Mouse (Mus musculus): ENCODE measurements at regions not wholly inside any gene's neighbourhood (a gene's known extent, or its start where the extent isn't known, plus 50 kb on each side); places are given as distances from the start of the nearest gene placed in this dataset.
"Not testable (repeated sequence)": the region's sequence is repeated elsewhere in the genome, so short reads cannot be mapped to it uniquely, and the experiment has no call there.

GRCm38 (mm10) chr8:34628221-34628620, 516.7 kb upstream of the Gm10131 start:
- not testable (repeated sequence) for DNase-seq (ENCODE audit: low read depth, low spot score)

DNA sequence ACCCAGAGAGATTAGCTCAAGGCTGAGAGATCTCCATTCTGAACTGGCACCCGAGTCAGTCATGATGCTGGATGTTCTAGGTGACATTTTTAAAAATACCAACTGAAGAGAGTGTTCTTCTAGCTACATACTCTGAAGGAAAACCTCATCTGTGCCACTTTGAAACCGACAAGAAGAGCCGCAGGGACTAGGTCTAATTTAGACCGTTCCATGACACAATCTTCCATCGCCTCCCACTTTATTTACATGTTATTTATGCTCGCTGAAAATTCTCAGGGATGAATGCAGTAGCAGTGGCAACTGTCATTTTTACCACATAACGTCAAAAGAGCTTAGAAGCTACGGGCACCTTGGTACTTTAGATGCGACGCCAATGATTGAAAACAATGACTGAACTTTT, 514.1 kb upstream of the Gm10131 start:
- DNase-seq (ENCODE audit: low read depth, low spot score): peak; percentile 52

DNA sequence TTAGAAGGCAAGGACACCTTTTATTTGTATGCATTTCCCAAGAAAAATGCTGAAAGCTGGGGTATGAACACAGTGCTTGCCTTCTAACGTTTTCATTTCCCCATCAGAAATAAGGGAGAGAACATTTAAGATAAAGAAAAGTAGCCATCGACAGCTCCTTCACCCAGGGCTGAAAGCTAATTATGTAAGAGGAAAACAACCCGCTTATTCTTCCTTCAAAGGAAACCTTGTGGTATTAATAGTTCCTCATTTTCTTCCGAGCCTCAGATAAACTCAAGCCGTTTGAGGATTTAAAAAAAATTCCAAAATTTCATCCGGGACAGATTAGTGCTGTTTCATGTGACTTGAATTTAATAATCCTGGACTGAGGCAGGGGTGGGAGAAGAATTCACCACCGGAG, 512.2 kb upstream of the Gm10131 start:
- no peak for DNase-seq (ENCODE audit: low read depth, low spot score)

- DNase-seq (ENCODE audit: low read depth, low spot score): peak; percentile 45
Measured at GRCm38 (mm10) chr8:34622177-34623114, 510.9 kb upstream of the Gm10131 start.

- no peak for DNase-seq (ENCODE audit: low read depth, low spot score)
Measured at GRCm38 (mm10) chr8:34618046-34618445, 506.5 kb upstream of the Gm10131 start.

- no peak for DNase-seq (ENCODE audit: low read depth, low spot score)
Measured at GRCm38 (mm10) chr8:34614987-34615386, 503.4 kb upstream of the Gm10131 start.

- peak; percentile 15 for DNase-seq (ENCODE audit: low read depth, low spot score)
Measured at GRCm38 (mm10) chr8:34614031-34614526, 502.5 kb upstream of the Gm10131 start.

GRCm38 (mm10) chr8:34613138-34613537, 501.6 kb upstream of the Gm10131 start:
- peak; percentile 91 for DNase-seq (ENCODE audit: low read depth, low spot score)

GRCm38 (mm10) chr8:34612396-34612795, 500.9 kb upstream of the Gm10131 start:
- peak; percentile 61 for DNase-seq (ENCODE audit: low read depth, low spot score)

DNA sequence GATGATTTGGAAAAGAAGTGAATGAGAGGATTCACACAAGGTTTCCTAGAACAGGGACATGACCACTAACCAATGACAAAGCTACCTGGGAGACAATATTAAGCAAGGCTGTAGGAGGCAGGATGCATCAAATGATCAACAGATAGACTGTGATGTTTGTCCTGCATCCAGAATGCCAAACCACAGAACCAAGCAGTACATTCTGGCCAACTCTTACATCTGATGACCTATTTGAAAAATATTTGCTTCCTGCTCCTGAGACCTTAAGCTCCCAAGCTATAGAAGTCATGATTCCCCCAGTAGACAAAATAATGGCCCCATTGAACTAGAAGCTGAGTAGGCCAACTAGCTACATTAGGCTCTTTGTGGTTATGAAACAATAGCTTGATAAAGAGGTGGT, 498.6 kb upstream of the Gm10131 start:
- DNase-seq (ENCODE audit: low read depth, low spot score): no peak

GRCm38 (mm10) chr8:34607426-34607825, 495.9 kb upstream of the Gm10131 start:
- DNase-seq (ENCODE audit: low read depth, low spot score): no peak

GRCm38 (mm10) chr8:34605031-34605430, 493.5 kb upstream of the Gm10131 start:
- DNase-seq (ENCODE audit: low read depth, low spot score): no peak

GRCm38 (mm10) chr8:34604581-34604980, 493.0 kb upstream of the Gm10131 start:
- no peak for DNase-seq (ENCODE audit: low read depth, low spot score)

DNA sequence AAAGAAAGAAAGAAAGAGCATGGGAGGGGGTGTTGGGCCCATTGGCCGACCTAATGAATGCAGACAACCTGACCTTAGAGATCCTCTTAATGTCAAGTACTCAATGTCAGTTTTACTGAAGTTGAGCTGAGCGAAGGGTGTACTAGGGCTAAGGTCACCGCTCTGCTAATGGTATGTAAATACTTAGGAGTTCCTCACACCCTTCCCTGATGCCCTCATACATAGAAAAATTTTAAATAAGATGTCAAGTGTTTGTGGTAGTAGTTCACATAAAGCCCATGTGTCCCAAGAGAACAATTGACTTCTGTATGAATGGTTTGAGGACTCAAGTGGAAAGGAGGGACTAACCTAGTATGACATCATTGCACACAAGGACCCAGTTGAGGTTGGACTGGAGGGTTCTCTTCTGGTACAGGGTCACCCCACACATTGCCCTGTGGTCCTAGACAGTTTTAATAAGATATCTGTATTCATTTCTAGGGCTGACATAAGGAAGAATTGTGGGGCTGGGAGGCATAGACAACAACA, 490.0 kb upstream of the Gm10131 start:
- no peak for DNase-seq (ENCODE audit: low read depth, low spot score)

GRCm38 (mm10) chr8:34600880-34601279, 489.3 kb upstream of the Gm10131 start:
- DNase-seq (ENCODE audit: low read depth, low spot score): peak; percentile 12

GRCm38 (mm10) chr8:34596593-34596992, 485.1 kb upstream of the Gm10131 start:
- DNase-seq (ENCODE audit: low read depth, low spot score): peak; percentile 47

- DNase-seq (ENCODE audit: low read depth, low spot score): peak; percentile 61
Measured at GRCm38 (mm10) chr8:34590976-34591749, 479.6 kb upstream of the Gm10131 start.

DNA sequence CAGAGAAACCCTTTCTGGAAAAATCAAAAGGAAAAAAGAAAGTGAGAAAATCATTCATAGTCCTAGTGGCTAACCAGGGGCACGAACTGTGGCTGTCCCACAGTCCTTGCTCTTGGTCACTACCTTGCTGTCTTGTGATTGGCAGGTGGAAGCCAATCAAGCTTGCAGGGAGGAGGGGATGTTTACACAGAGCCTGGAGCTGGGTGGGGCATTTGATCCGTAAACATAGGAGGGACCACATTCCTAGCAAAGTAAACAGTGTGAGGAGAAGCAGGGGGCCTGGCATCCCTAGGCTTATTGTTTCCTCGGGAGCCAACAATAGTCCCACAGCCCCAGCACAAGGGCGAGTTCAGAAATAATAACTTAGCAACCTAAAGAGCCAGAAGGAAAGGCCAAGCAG, 466.5 kb upstream of the Gm10131 start:
- DNase-seq (ENCODE audit: low read depth, low spot score): no peak

GRCm38 (mm10) chr8:34574009-34574408, 462.5 kb upstream of the Gm10131 start:
- no peak for DNase-seq (ENCODE audit: low read depth, low spot score)

GRCm38 (mm10) chr8:34573007-34573881, 461.7 kb upstream of the Gm10131 start:
- DNase-seq (ENCODE audit: low read depth, low spot score): no peak

DNA sequence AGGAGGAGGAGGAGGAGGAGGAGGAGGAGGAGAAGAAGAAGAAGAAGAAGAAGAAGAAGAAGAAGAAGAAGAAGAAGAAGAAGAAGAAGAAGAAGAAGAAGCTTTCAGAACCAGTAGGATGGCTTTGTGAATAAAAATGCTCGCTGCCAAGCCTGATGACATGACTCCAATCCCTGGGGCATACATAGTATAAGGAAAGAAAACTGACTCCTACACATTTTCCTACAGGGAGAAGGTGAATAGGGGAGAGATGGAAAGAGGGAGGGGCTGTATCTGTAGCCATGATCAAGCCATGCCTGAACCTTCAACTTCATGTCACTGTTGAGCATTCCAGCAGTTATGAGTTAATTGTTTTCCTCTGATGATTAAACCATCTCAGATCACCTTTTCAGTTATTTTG, 460.2 kb upstream of the Gm10131 start:
- DNase-seq (ENCODE audit: low read depth, low spot score): no peak
